Mouse (Mus musculus): ENCODE results near the gene Pkib. TPM values are rescaled to one million over a fixed set of nuclear protein-coding genes. Genes with fewer than 3 reads are reported as not detected.

Gene Pkib
- polyA plus RNA-seq (2016; fragmentation: Nextera tagmentation; extraction: Ambion mirVana): 1.3 and 1.6 TPM in 2 replicates

- ATAC-seq (ENCODE audit: insufficient number of reproducible peaks, low FRiP score): peak; percentile 82
- Histone ChIP-seq H3K27me3 (replicated peaks) (peaks cover 3% of the 10 kb centered on the region; the same call in 1 of the 2 replicates), H3K9ac (peak within 1 kb of the TSS; percentile 51), H3K4me2 (peak within 1 kb of the TSS; percentile 88), H3K9me3 (replicated peaks) (0 out of 2 replicates have a peak, but pooled peaks cover 2% of the 10 kb centered on the region), H3K4me1 (replicated peaks) (peaks cover 12% of the 10 kb centered on the region), H3K36me3 (no peaks in the 10 kb centered on the region), H3K4me3 (peak within 1 kb of the TSS; percentile 51), H3K27ac (ENCODE audit: poor library complexity, severe bottlenecking) (no peak within 1 kb of the TSS)
- WGBS: 3% methylated on average over 41 of the region's 41 CpGs
Observed at GRCm38 (mm10) chr10:57631896-57632867, at the start of gene Pkib. Gene Pkib (plus strand): TSS chr10:57631981.

- Histone ChIP-seq H3K4me3 (no peak overlapping the region), H3K27ac (ENCODE audit: poor library complexity, severe bottlenecking) (no peak overlapping the region), H3K4me1 (replicated peaks) (no peaks in the 10 kb centered on the region), H3K4me2 (no peak overlapping the region), H3K9ac (no peak overlapping the region), H3K27me3 (replicated peaks) (no peaks in the 10 kb centered on the region), H3K36me3 (no peaks in the 10 kb centered on the region), H3K9me3 (replicated peaks) (peaks cover 3% of the 10 kb centered on the region; the same call in 1 of the 2 replicates)
- ATAC-seq (ENCODE audit: insufficient number of reproducible peaks, low FRiP score): no peak
- WGBS: 26% methylated on average over 1 of the region's 1 CpGs
Observed at GRCm38 (mm10) chr10:57583927-57584326, 47.9 kb upstream of the Pkib start.

- Histone ChIP-seq H3K4me3 (no peak overlapping the region), H3K27ac (ENCODE audit: poor library complexity, severe bottlenecking) (no peak overlapping the region), H3K4me1 (replicated peaks) (no peaks in the 10 kb centered on the region), H3K27me3 (replicated peaks) (no peaks in the 10 kb centered on the region), H3K9ac (no peak overlapping the region), H3K36me3 (no peaks in the 10 kb centered on the region), H3K4me2 (no peak overlapping the region), H3K9me3 (replicated peaks) (no peaks in the 10 kb centered on the region)
- ATAC-seq (ENCODE audit: insufficient number of reproducible peaks, low FRiP score): no peak
- 81% methylated on average over 2 of the region's 2 CpGs for WGBS
Observed at GRCm38 (mm10) chr10:57594266-57594665, 37.5 kb upstream of the Pkib start.

GRCm38 (mm10) chr10:57597172-57597571 lies 34.6 kb upstream of the Pkib start:
- no peaks in the 10 kb centered on the region for H3K4me1 ChIP-seq (replicated peaks)
- ATAC-seq (ENCODE audit: insufficient number of reproducible peaks, low FRiP score): no peak
- no peak overlapping the region for H3K27ac ChIP-seq (ENCODE audit: poor library complexity, severe bottlenecking)
- H3K4me3 ChIP-seq: no peak overlapping the region
- no peak overlapping the region for H3K4me2 ChIP-seq
- WGBS: 60% methylated on average over 2 of the region's 2 CpGs
- no peaks in the 10 kb centered on the region for H3K36me3 ChIP-seq
- no peaks in the 10 kb centered on the region for H3K9me3 ChIP-seq (replicated peaks)
- no peaks in the 10 kb centered on the region for H3K27me3 ChIP-seq (replicated peaks)
- H3K9ac ChIP-seq: no peak overlapping the region

DNA sequence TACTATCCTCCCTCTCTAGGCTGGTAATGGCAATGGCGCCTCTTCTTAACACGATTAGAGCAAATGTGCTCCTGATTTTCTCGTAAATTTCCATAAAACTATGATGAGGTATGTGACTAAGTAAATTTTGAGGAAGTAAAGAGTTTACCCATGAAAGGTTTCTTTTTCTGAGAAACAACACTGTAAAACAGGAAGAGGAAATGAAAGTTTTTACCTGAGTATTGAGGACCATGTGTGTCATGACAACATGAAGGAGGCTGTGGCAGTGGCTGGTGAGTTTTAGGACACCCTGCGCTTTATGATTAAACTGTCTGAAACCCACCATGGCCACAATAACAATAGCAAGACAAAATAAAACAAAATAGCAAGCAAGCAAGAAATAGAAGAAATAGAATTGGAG lies 28.8 kb upstream of the Pkib start:
- Histone ChIP-seq H3K4me2 (no peak overlapping the region), H3K9me3 (replicated peaks) (no peaks in the 10 kb centered on the region), H3K9ac (no peak overlapping the region), H3K27ac (ENCODE audit: poor library complexity, severe bottlenecking) (no peak overlapping the region), H3K36me3 (no peaks in the 10 kb centered on the region), H3K27me3 (replicated peaks) (no peaks in the 10 kb centered on the region), H3K4me3 (no peak overlapping the region), H3K4me1 (replicated peaks) (no peaks in the 10 kb centered on the region)
- ATAC-seq (ENCODE audit: insufficient number of reproducible peaks, low FRiP score): no peak
- 85% methylated on average over 4 of the region's 4 CpGs for WGBS

DNA sequence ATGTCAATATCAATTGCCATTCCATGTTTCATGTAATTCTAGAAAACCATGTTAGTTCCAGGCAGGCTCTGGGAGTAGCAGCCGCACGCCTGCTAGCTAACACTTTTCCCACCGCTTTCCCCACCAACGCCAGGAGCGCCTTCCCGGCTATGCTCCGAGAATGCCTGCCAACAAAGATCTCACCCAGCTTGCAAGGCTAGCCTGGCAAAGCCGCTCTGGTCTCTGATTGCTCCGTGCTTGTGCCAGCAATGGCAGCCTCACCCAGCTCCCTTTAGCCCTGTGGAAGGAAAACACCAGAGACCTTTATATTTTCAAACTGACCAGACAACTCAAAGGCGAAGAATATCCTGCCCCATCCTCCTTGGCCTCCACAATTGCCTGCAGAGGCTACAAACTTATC lies 8.5 kb upstream of the Pkib start:
- Histone ChIP-seq H3K9ac (no peak overlapping the region), H3K4me3 (no peak overlapping the region), H3K27me3 (replicated peaks) (no peaks in the 10 kb centered on the region), H3K9me3 (replicated peaks) (no peaks in the 10 kb centered on the region), H3K4me1 (replicated peaks) (no peaks in the 10 kb centered on the region), H3K36me3 (no peaks in the 10 kb centered on the region), H3K4me2 (no peak overlapping the region), H3K27ac (ENCODE audit: poor library complexity, severe bottlenecking) (no peak overlapping the region)
- WGBS: 79% methylated on average over 10 of the region's 10 CpGs
- ATAC-seq (ENCODE audit: insufficient number of reproducible peaks, low FRiP score): no peak

GRCm38 (mm10) chr10:57627773-57628172 lies 4.0 kb upstream of the Pkib start:
- ATAC-seq (ENCODE audit: insufficient number of reproducible peaks, low FRiP score): no peak
- no peak overlapping the region for H3K9ac ChIP-seq
- 0 out of 2 replicates have a peak, but pooled peaks cover 2% of the 10 kb centered on the region for H3K9me3 ChIP-seq (replicated peaks)
- no peak overlapping the region for H3K4me2 ChIP-seq
- H3K27me3 ChIP-seq (replicated peaks): peaks cover 1% of the 10 kb centered on the region; the same call in 1 of the 2 replicates
- no peaks in the 10 kb centered on the region for H3K36me3 ChIP-seq
- H3K27ac ChIP-seq (ENCODE audit: poor library complexity, severe bottlenecking): no peak overlapping the region
- WGBS: 76% methylated on average over 2 of the region's 2 CpGs
- peaks cover 11% of the 10 kb centered on the region for H3K4me1 ChIP-seq (replicated peaks)
- H3K4me3 ChIP-seq: no peak overlapping the region

DNA sequence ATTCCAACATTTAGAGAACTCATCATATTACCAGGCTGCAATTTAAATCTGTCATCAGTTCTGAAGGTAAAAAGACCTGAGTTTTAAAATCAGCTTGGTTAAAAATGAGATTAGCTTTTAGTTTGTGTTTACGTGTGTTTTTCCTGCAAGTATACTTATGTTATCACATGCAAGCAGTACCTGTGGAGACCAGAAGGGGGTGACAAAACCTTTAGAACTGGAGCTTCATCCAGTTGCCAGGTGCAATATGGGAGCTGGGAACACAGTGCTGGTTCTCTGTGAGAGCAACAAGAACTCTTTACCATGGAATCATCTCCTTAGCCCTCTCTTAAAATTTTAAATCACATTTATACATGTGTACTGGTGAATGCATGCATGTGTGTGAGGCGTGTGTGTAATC lies 1.2 kb upstream of the Pkib start:
- Histone ChIP-seq H3K27me3 (replicated peaks) (peaks cover 3% of the 10 kb centered on the region; the same call in 1 of the 2 replicates), H3K4me1 (replicated peaks) (peaks cover 12% of the 10 kb centered on the region), H3K9me3 (replicated peaks) (0 out of 2 replicates have a peak, but pooled peaks cover 2% of the 10 kb centered on the region), H3K4me3 (no peak overlapping the region), H3K27ac (ENCODE audit: poor library complexity, severe bottlenecking) (no peak overlapping the region), H3K36me3 (no peaks in the 10 kb centered on the region), H3K9ac (no peak overlapping the region), H3K4me2 (no peak overlapping the region)
- no peak for ATAC-seq (ENCODE audit: insufficient number of reproducible peaks, low FRiP score)
- WGBS: 91% methylated on average over 2 of the region's 2 CpGs

DNA sequence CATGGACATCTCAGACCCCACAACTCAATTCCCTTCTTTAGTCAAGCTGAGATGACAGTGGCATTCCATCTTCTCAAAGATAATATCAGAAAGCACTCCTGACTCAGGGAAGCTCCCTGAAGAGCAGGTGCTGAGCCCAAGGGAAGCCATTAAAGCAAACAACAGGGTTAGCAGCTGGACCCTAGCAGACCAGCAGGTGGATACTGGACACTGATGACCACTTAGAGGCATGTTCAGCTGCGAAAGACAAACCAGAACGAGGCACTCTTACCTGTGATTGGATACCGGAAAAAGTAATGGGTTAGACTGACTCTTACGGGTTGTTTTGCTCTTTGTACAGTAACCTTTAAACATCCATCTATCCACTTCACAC lies 1.1 kb downstream of the Pkib start:
- H3K9ac ChIP-seq: no peak overlapping the region
- H3K9me3 ChIP-seq (replicated peaks): 0 out of 2 replicates have a peak, but pooled peaks cover 2% of the 10 kb centered on the region
- H3K27ac ChIP-seq (ENCODE audit: poor library complexity, severe bottlenecking): no peak overlapping the region
- peaks cover 12% of the 10 kb centered on the region for H3K4me1 ChIP-seq (replicated peaks)
- WGBS: 66% methylated on average over 4 of the region's 4 CpGs
- no peak overlapping the region for H3K4me3 ChIP-seq
- ATAC-seq (ENCODE audit: insufficient number of reproducible peaks, low FRiP score): no peak
- peaks cover 3% of the 10 kb centered on the region; the same call in 1 of the 2 replicates for H3K27me3 ChIP-seq (replicated peaks)
- no peaks in the 10 kb centered on the region for H3K36me3 ChIP-seq
- H3K4me2 ChIP-seq: peak overlapping the region; percentile 88

- H3K27me3 ChIP-seq (replicated peaks): peaks cover 3% of the 10 kb centered on the region; the same call in 1 of the 2 replicates
- 23% methylated on average over 4 of the region's 4 CpGs for WGBS
- ATAC-seq (ENCODE audit: insufficient number of reproducible peaks, low FRiP score): no peak
Observed at GRCm38 (mm10) chr10:57636970-57637369, 5.2 kb downstream of the Pkib start.

DNA sequence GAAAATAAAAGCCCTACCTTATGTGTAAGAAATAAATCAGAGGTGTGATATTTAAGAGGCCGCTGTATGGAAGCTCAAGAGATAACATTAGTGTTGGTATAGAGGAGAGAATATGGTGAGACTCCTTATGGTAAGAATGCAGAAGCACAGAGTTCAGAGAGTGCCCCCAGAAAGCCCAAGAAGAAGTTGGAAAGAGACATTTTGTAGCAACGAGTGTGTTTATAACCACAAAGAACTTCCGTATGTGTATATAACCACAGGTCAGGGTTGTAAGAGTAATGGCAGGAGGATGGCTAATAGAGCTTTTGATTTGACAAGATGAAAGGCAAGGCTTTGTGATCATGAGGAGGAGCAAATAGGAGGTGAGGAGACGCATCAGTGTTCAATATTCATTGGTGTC lies 6.5 kb downstream of the Pkib start:
- Histone ChIP-seq H3K36me3 (no peaks in the 10 kb centered on the region), H3K4me2 (no peak overlapping the region), H3K27me3 (replicated peaks) (no peaks in the 10 kb centered on the region), H3K27ac (ENCODE audit: poor library complexity, severe bottlenecking) (no peak overlapping the region), H3K4me3 (no peak overlapping the region), H3K9me3 (replicated peaks) (no peaks in the 10 kb centered on the region), H3K4me1 (replicated peaks) (no peaks in the 10 kb centered on the region), H3K9ac (no peak overlapping the region)
- 79% methylated on average over 4 of the region's 4 CpGs for WGBS
- no peak for ATAC-seq (ENCODE audit: insufficient number of reproducible peaks, low FRiP score)

More at GRCm38 (mm10) chr10:57636970-57637369, 5.2 kb downstream of the Pkib start:
- Histone ChIP-seq H3K27ac (ENCODE audit: poor library complexity, severe bottlenecking) (no peak overlapping the region), H3K4me3 (no peak overlapping the region), H3K4me2 (no peak overlapping the region), H3K9ac (no peak overlapping the region), H3K4me1 (replicated peaks) (peaks cover 7% of the 10 kb centered on the region), H3K9me3 (replicated peaks) (no peaks in the 10 kb centered on the region), H3K36me3 (no peaks in the 10 kb centered on the region)

All from heart, embryonic 12.5 days (tissue).